Mouse (Mus musculus) kidney, embryonic 16.5 days (tissue): Measurements from ENCODE around the gene Rars2. TPM values are rescaled to one million over a fixed set of nuclear protein-coding genes. Genes with fewer than 3 reads are reported as not detected.

Experiments
- ATAC-seq: fragments of 200-750 bp; cut with Nextera tagmentation; 2 replicates; pipeline ENCODE4 v1.8.0; 2017; ENCODE audit warnings: moderate TSS enrichment; ENCODE audit not compliant: low FRiP score, low TSS enrichment
- H3K27ac ChIP-seq: fragments of 300-500 bp; sonication (generic); 2 replicates; pipeline ENCODE4 v1.5.1; 2014; ENCODE audit warnings: low read length
- H3K27me3 ChIP-seq: fragments of 300-500 bp; sonication (generic); 2 replicates; pipeline ENCODE4 v1.6.1; 2014; ENCODE audit warnings: low read length, control low read depth, mixed read lengths; ENCODE audit not compliant: insufficient read depth
- H3K36me3 ChIP-seq: fragments of 300-500 bp; sonication (generic); 2 replicates; pipeline ENCODE4 v1.6.1; 2014; ENCODE audit warnings: low read length, control low read depth, mixed read lengths; ENCODE audit not compliant: insufficient read depth
- H3K4me1 ChIP-seq: fragments of 300-500 bp; sonication (generic); 2 replicates; pipeline ENCODE4 v1.6.1; 2014; ENCODE audit warnings: low read length, control low read depth, mixed read lengths; ENCODE audit not compliant: insufficient read depth
- H3K4me2 ChIP-seq: fragments of 300-500 bp; sonication (generic); replicated peaks from 2 replicates; pipeline ENCODE4 v1.6.1; 2014; ENCODE audit warnings: low read depth, low read length
- H3K4me3 ChIP-seq: fragments of 300-500 bp; sonication (generic); 2 replicates; pipeline ENCODE4 v1.5.1; 2014; ENCODE audit warnings: mild to moderate bottlenecking, low read length
- H3K9ac ChIP-seq: fragments of 300-500 bp; sonication (generic); replicated peaks from 2 replicates; pipeline ENCODE4 v1.6.1; 2014; ENCODE audit warnings: low read length
- H3K9me3 ChIP-seq: fragments of 300-500 bp; sonication (generic); 2 replicates; pipeline ENCODE4 v1.6.1; 2016; ENCODE audit warnings: low read length, control low read depth
- WGBS: fragments of 180-500 bp; shearing (Covaris S2); extraction: QIAGEN DNeasy Blood & Tissue Kit; methylation state at CpG from one replicate; pipeline ENCODE4 v1.1.7; 2014; 5-methylcytosine and 5-hydroxymethylcytosine counted together
- polyA plus RNA-seq: library from polyadenylated mRNA; unstranded; fragments of >200 nt; fragmentation: Nextera tagmentation; extraction: Ambion mirVana; gene quantifications from 2 replicates; pipeline ENCODE4 v1.2.1, GENCODE M21; 2015

Gene Rars2
- polyA plus RNA-seq, 1 experiment from 2014 or later: 74.3 TPM

DNA sequence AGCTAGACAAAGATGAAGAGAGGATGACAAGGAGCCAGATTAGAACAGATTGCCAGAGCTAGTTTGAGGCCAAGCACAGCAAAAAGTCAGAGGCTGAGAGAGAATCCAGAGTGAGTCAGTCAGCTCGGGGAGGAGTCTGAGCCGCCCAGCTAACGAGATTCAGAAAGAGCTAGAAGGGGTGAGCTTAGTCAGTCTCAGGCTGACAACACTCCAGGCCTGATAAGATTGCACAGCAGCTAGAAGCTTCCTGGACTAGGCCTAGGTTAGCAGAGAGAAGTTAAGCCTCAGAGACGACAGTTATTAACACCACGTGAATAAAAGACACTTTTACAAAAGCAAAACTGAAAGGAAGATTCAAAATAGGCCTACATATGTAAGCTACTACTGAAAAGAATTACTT is 53.2 kb downstream of the Rars2 start:
- Histone ChIP-seq H3K9ac (no peak overlapping the region), H3K36me3 (peaks cover 39% of the 10 kb centered on the region), H3K4me3 (no peak overlapping the region), H3K27ac (no peak overlapping the region), H3K9me3 (no peaks in the 10 kb centered on the region), H3K27me3 (no peaks in the 10 kb centered on the region), H3K4me1 (no peaks in the 10 kb centered on the region), H3K4me2 (no peak overlapping the region)
- WGBS: 90% methylated on average over 5 of the region's 5 CpGs
- no peak for ATAC-seq

DNA sequence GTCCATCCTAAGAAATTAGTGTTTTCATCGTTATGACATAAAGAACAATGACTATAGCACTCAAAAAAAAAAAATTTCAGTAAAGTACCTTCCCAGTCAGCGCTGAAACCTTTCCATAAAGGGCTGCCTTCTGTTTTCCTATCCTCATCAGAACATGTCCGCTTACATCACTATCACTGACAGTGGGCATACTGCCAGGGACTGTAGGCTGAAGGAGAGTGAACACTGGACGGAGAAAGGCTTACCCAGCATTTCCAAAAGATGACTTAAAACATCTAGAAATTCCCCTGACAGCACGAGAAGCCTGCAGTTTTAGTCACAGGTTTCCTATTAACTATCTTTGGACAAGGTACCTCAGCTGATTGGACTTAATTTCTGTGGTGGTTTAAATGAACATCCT is 59.0 kb downstream of the Rars2 start:
- WGBS: 88% methylated on average over 5 of the region's 5 CpGs
- Histone ChIP-seq H3K9me3 (no peaks in the 10 kb centered on the region), H3K27ac (no peak overlapping the region), H3K9ac (no peak overlapping the region), H3K4me3 (no peak overlapping the region), H3K4me1 (peaks cover 5% of the 10 kb centered on the region), H3K36me3 (peaks cover 21% of the 10 kb centered on the region), H3K4me2 (no peak overlapping the region), H3K27me3 (no peaks in the 10 kb centered on the region)
- ATAC-seq: no peak

GRCm38 (mm10) chr4:34680530-34680929 is 65.8 kb downstream of the Rars2 start:
- Histone ChIP-seq H3K4me2 (no peak overlapping the region), H3K9ac (no peak overlapping the region), H3K9me3 (no peaks in the 10 kb centered on the region), H3K36me3 (peaks cover 18% of the 10 kb centered on the region), H3K4me3 (no peak overlapping the region), H3K27me3 (no peaks in the 10 kb centered on the region), H3K27ac (no peak overlapping the region), H3K4me1 (peaks cover 16% of the 10 kb centered on the region)
- 92% methylated on average over 5 of the region's 5 CpGs for WGBS
- no peak for ATAC-seq

DNA sequence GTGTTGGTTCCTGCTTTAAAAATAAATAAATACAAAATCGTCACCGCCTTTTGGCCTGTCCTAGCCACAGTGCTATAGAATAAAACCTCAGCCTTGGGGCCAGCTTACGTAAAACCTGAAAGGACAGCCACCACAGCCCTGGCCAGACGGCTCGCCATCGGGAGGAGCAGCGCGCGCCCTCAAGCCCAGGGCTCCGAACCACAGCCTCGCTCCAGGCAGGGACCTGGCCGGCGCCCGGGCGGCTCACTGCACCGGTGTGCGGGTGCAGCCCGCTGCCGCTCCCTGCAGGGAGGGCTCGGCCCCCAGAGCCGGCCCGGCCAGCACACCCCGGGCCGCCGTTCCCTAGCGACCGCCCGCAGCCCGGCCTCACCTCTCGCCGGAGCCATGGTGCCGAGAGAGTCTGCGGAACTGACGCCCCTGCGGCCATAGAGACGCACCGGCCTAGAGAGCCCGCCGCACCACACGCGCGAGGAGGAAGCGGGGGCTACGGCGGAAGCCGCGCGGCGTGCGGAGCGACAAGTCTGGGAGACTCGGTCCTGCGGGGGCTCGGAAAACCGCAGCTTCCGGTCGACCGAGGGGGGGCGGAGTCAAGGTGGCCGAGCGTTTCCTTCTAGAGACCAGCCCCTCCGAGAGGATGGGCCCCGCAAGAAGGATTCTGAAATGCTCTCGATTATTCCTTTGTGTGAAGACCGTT is 72.3 kb downstream of the Rars2 start, which contains the start of gene Slc35a1:
TSS of gene Slc35a1 (minus strand) at position 565 of the 694 bp plus-strand sequence.
- Histone ChIP-seq H3K4me3 (peak within 1 kb of the TSS; percentile 92), H3K27me3 (no peaks in the 10 kb centered on the region), H3K27ac (peak within 1 kb of the TSS; percentile 94), H3K9me3 (no peaks in the 10 kb centered on the region), H3K9ac (peak within 1 kb of the TSS; percentile 94), H3K4me1 (peaks cover 6% of the 10 kb centered on the region; the same call in 1 of the 2 replicates), H3K36me3 (peaks cover 5% of the 10 kb centered on the region; the same call in 1 of the 2 replicates), H3K4me2 (peak within 1 kb of the TSS; percentile 52)
- ATAC-seq: peak; percentile 97
- WGBS: 0% methylated on average over 64 of the region's 65 CpGs

DNA sequence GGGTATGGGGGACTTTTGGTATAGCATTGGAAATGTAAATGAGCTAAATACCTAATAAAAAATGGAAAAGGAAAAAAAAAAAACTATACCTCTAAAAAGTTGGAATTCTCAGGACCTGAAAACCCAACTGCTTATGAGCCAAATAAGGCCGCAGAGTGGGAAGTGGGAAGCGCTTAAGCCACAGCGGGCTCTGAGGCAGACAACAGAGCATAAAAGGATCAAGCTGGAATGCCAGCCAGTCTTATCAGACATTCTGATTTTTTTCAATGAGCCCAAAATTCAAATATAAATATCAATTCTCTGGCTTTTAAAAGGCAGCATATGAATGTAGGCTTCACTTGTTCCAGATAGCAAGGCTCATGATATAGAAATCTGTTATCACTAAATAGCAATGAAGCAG is 73.3 kb downstream of the Rars2 start:
- 85% methylated on average over 3 of the region's 3 CpGs for WGBS
- no peak overlapping the region for H3K4me2 ChIP-seq
- ATAC-seq: no peak

GRCm38 (mm10) chr4:34701528-34701927 is 86.8 kb downstream of the Rars2 start:
- ATAC-seq: no peak
- H3K9ac ChIP-seq: no peak overlapping the region
- H3K36me3 ChIP-seq: no peaks in the 10 kb centered on the region
- H3K4me1 ChIP-seq: no peaks in the 10 kb centered on the region
- 58% methylated on average over 5 of the region's 5 CpGs for WGBS
- no peak overlapping the region for H3K4me2 ChIP-seq
- H3K4me3 ChIP-seq: no peak overlapping the region
- H3K9me3 ChIP-seq: 0 out of 2 replicates have a peak, but pooled peaks cover 2% of the 10 kb centered on the region
- no peak overlapping the region for H3K27ac ChIP-seq
- H3K27me3 ChIP-seq: no peaks in the 10 kb centered on the region

More for the DNA sequence above, 73.3 kb downstream of the Rars2 start:
- no peaks in the 10 kb centered on the region for H3K9me3 ChIP-seq
- no peak overlapping the region for H3K9ac ChIP-seq
- H3K4me3 ChIP-seq: no peak overlapping the region
- peaks cover 6% of the 10 kb centered on the region; the same call in 1 of the 2 replicates for H3K4me1 ChIP-seq
- H3K27ac ChIP-seq: no peak overlapping the region
- no peaks in the 10 kb centered on the region for H3K27me3 ChIP-seq
- no peaks in the 10 kb centered on the region for H3K36me3 ChIP-seq

- Histone ChIP-seq H3K36me3 (no peaks in the 10 kb centered on the region), H3K4me1 (peaks cover under 1% of the 10 kb centered on the region; the same call in 1 of the 2 replicates)
- 97% methylated on average over 11 of the region's 11 CpGs for WGBS
These were observed 87.5 kb downstream of the Rars2 start for GRCm38 (mm10) chr4:34702231-34702630.

GRCm38 (mm10) chr4:34703029-34703428 is 88.3 kb downstream of the Rars2 start:
- Histone ChIP-seq H3K9ac (no peak overlapping the region), H3K4me1 (peaks cover 2% of the 10 kb centered on the region; the same call in 1 of the 2 replicates), H3K4me3 (no peak overlapping the region), H3K4me2 (no peak overlapping the region), H3K36me3 (no peaks in the 10 kb centered on the region), H3K27me3 (no peaks in the 10 kb centered on the region), H3K27ac (no peak overlapping the region), H3K9me3 (0 out of 2 replicates have a peak, but pooled peaks cover 2% of the 10 kb centered on the region)
- ATAC-seq: no peak
- WGBS: 71% methylated on average over 4 of the region's 4 CpGs

More at GRCm38 (mm10) chr4:34702231-34702630, 87.5 kb downstream of the Rars2 start:
- ATAC-seq: no peak
- H3K4me2 ChIP-seq: no peak overlapping the region
- H3K27ac ChIP-seq: no peak overlapping the region
- H3K9me3 ChIP-seq: 0 out of 2 replicates have a peak, but pooled peaks cover 2% of the 10 kb centered on the region
- no peak overlapping the region for H3K4me3 ChIP-seq
- H3K27me3 ChIP-seq: no peaks in the 10 kb centered on the region
- H3K9ac ChIP-seq: no peak overlapping the region

- H3K9ac ChIP-seq: no peak overlapping the region
- H3K4me1 ChIP-seq: peaks cover 2% of the 10 kb centered on the region; the same call in 1 of the 2 replicates
- peak; percentile 69; the same call in 1 of the 2 replicates for ATAC-seq
- H3K4me2 ChIP-seq: no peak overlapping the region
- H3K36me3 ChIP-seq: no peaks in the 10 kb centered on the region
- H3K27me3 ChIP-seq: no peaks in the 10 kb centered on the region
- WGBS: 61% methylated on average over 3 of the region's 3 CpGs
- H3K27ac ChIP-seq: 0 out of 2 replicates have a peak overlapping the region, but pooled peaks have one; percentile 7
- H3K4me3 ChIP-seq: no peak overlapping the region
- 0 out of 2 replicates have a peak, but pooled peaks cover 1% of the 10 kb centered on the region for H3K9me3 ChIP-seq
These were observed 92.5 kb downstream of the Rars2 start for GRCm38 (mm10) chr4:34707248-34707647.

DNA sequence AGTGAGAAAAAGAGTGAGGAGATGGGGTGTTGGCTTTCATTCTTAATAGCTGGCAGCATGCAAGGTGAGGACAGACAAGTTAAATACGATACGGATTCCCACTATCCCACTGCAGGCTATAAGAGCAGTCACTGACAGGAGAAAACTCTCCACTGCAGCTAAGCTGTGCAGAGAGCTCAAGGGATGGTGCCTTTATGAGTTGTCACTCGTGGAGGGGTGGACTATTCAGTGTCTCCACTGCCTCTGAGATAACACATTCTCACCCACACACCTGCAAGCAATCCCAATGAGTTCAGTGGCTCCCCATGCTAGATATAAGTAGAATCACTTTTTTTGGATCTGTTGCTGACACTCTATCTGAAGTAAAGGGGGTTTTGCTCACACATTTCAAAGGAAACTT is 93.4 kb downstream of the Rars2 start:
- Histone ChIP-seq H3K4me2 (no peak overlapping the region), H3K36me3 (no peaks in the 10 kb centered on the region), H3K9ac (no peak overlapping the region), H3K4me1 (peaks cover 2% of the 10 kb centered on the region; the same call in 1 of the 2 replicates), H3K27me3 (no peaks in the 10 kb centered on the region), H3K4me3 (no peak overlapping the region), H3K27ac (no peak overlapping the region), H3K9me3 (no peaks in the 10 kb centered on the region)
- ATAC-seq: peak; percentile 55; the same call in 1 of the 2 replicates
- 54% methylated on average over 3 of the region's 3 CpGs for WGBS
